Mouse (Mus musculus) midbrain, postnatal 0 days (tissue): ENCODE results near the gene Pigz. TPM values are rescaled to one million over a fixed set of nuclear protein-coding genes. Genes with fewer than 3 reads are reported as not detected.

Source experiments
- ATAC-seq: fragments of 200-750 bp; cut with Nextera tagmentation; 2 replicates; pipeline ENCODE4 v1.8.0; 2017; ENCODE audit warnings: moderate number of reproducible peaks, mild to moderate bottlenecking, moderate TSS enrichment, moderate library complexity; ENCODE audit not compliant: low FRiP score
- DNase-seq: peaks from one replicate; pipeline ENCODE4 v3.0.0-alpha.2; 2015; ENCODE audit warnings: low spot score
- H3K27ac ChIP-seq: fragments of 300-500 bp; sonication (generic); 2 replicates; pipeline ENCODE4 v1.5.1; 2014; ENCODE audit warnings: low read depth, mild to moderate bottlenecking, low read length, mixed read lengths
- H3K27me3 ChIP-seq: fragments of 300-500 bp; sonication (generic); 2 replicates; pipeline ENCODE4 v1.6.1; 2014; ENCODE audit warnings: low read length, control low read depth, mixed read lengths; ENCODE audit not compliant: insufficient read depth
- H3K36me3 ChIP-seq: fragments of 300-500 bp; sonication (generic); 2 replicates; pipeline ENCODE4 v1.6.1; 2014; ENCODE audit warnings: low read length, control low read depth, mixed read lengths; ENCODE audit not compliant: insufficient read depth
- H3K4me1 ChIP-seq: fragments of 300-500 bp; sonication (generic); 2 replicates; pipeline ENCODE4 v1.6.1; 2014; ENCODE audit warnings: mild to moderate bottlenecking, control low read depth, antibody characterized with exemption, low read length, mixed read lengths; ENCODE audit not compliant: insufficient read depth
- H3K4me2 ChIP-seq: fragments of 300-500 bp; sonication (generic); 2 replicates; pipeline ENCODE4 v1.6.1; 2014; ENCODE audit warnings: low read depth, mild to moderate bottlenecking, low read length, mixed read lengths; ENCODE audit not compliant: poor library complexity, severe bottlenecking
- H3K4me3 ChIP-seq: fragments of 300-500 bp; sonication (generic); 2 replicates; pipeline ENCODE4 v1.5.1; 2014; ENCODE audit warnings: low read depth, mild to moderate bottlenecking, low read length, moderate library complexity
- H3K9ac ChIP-seq: fragments of 300-500 bp; sonication (generic); replicated peaks from 2 replicates; pipeline ENCODE4 v1.6.1; 2014; ENCODE audit warnings: mild to moderate bottlenecking, low read length, moderate library complexity, mixed read lengths; ENCODE audit not compliant: poor library complexity, severe bottlenecking
- H3K9me3 ChIP-seq: fragments of 300-500 bp; sonication (generic); 2 replicates; pipeline ENCODE4 v1.6.1; 2016; ENCODE audit warnings: low read length, control low read depth
- CTCF ChIP-seq: IDR thresholded peaks from 2 replicates; pipeline ENCODE4 v1.5.1; 2016; ENCODE audit warnings: antibody characterized with exemption, mild to moderate bottlenecking
- WGBS: fragments of 180-500 bp; shearing (Covaris S2); extraction: QIAGEN DNeasy Blood & Tissue Kit; methylation state at CpG from one replicate; pipeline ENCODE4 v1.1.7; 2014; 5-methylcytosine and 5-hydroxymethylcytosine counted together
- polyA plus RNA-seq: library from polyadenylated mRNA; unstranded; fragments of >200 nt; fragmentation: Nextera tagmentation; extraction: Ambion mirVana; gene quantifications from 2 replicates; pipeline ENCODE4 v1.2.1, GENCODE M21; 2015
- total RNA-seq: library from RNA; depleted of rRNA; stranded (reverse); fragments of >200 nt; gene quantifications from 2 replicates; pipeline ENCODE4 v1.2.3, GENCODE M21; 2014

Gene Pigz
- total and polyA plus RNA-seq, 2 experiments from 2014 or later, result 2.1 to 2.5 TPM

GRCm38 (mm10) chr16:31898546-31899326, 34.9 kb upstream of the Pigz start:
- H3K4me3 ChIP-seq, result no peak overlapping the region
- H3K27ac ChIP-seq, result peak overlapping the region; percentile 78
- H3K9ac ChIP-seq, result no peak overlapping the region
- H3K36me3 ChIP-seq, result no peaks in the 10 kb centered on the region
- H3K9me3 ChIP-seq, result no peaks in the 10 kb centered on the region
- peaks cover 17% of the 10 kb centered on the region for H3K4me1 ChIP-seq
- 66% methylated on average over 18 of the region's 18 CpGs for WGBS
- ATAC-seq (peak; percentile 68), DNase-seq (peak; percentile 87)
- no peaks in the 10 kb centered on the region for H3K27me3 ChIP-seq
- TF ChIP-seq CTCF, result no peak
- no peak overlapping the region; the same call in 1 of the 2 replicates for H3K4me2 ChIP-seq

GRCm38 (mm10) chr16:31901886-31902285, 31.8 kb upstream of the Pigz start:
- TF ChIP-seq CTCF, result no peak

GRCm38 (mm10) chr16:31903239-31903638, 30.4 kb upstream of the Pigz start:
- Histone ChIP-seq H3K9me3 (no peaks in the 10 kb centered on the region), H3K4me3 (no peak overlapping the region), H3K4me2 (no peak overlapping the region), H3K27me3 (no peaks in the 10 kb centered on the region), H3K36me3 (no peaks in the 10 kb centered on the region), H3K9ac (no peak overlapping the region), H3K4me1 (peaks cover 6% of the 10 kb centered on the region; the same call in 1 of the 2 replicates), H3K27ac (no peak overlapping the region)
- no peak for ATAC-seq
- 87% methylated on average over 8 of the region's 8 CpGs for WGBS
- TF ChIP-seq CTCF, result no peak
- DNase-seq, result no peak

More at GRCm38 (mm10) chr16:31901886-31902285, 31.8 kb upstream of the Pigz start:
- no peak overlapping the region for H3K4me3 ChIP-seq
- DNase-seq (no peak), ATAC-seq (no peak)
- no peak overlapping the region for H3K4me2 ChIP-seq
- no peak overlapping the region for H3K9ac ChIP-seq
- H3K4me1 ChIP-seq, result peaks cover 13% of the 10 kb centered on the region
- no peaks in the 10 kb centered on the region for H3K27me3 ChIP-seq
- no peaks in the 10 kb centered on the region for H3K36me3 ChIP-seq
- H3K27ac ChIP-seq, result no peak overlapping the region
- WGBS, result 92% methylated on average over 1 of the region's 1 CpGs
- H3K9me3 ChIP-seq, result no peaks in the 10 kb centered on the region

- 75% methylated on average over 4 of the region's 4 CpGs for WGBS
Measured at GRCm38 (mm10) chr16:31905331-31905730, 28.3 kb upstream of the Pigz start.

GRCm38 (mm10) chr16:31905891-31906825, 27.5 kb upstream of the Pigz start:
- Histone ChIP-seq H3K4me2 (no peak overlapping the region), H3K4me1 (no peaks in the 10 kb centered on the region), H3K27me3 (no peaks in the 10 kb centered on the region), H3K9me3 (no peaks in the 10 kb centered on the region), H3K4me3 (no peak overlapping the region), H3K9ac (no peak overlapping the region), H3K36me3 (no peaks in the 10 kb centered on the region), H3K27ac (peak overlapping the region; percentile 51)
- 32% methylated on average over 20 of the region's 20 CpGs for WGBS
- TF ChIP-seq CTCF, result no peak
- 0 out of 2 replicates have a peak, but pooled peaks have one; percentile 41 for ATAC-seq
- no peak for DNase-seq

More at GRCm38 (mm10) chr16:31905331-31905730, 28.3 kb upstream of the Pigz start:
- Histone ChIP-seq H3K27me3 (no peaks in the 10 kb centered on the region), H3K9me3 (no peaks in the 10 kb centered on the region), H3K27ac (no peak overlapping the region), H3K36me3 (no peaks in the 10 kb centered on the region), H3K9ac (no peak overlapping the region), H3K4me2 (no peak overlapping the region), H3K4me3 (no peak overlapping the region), H3K4me1 (no peaks in the 10 kb centered on the region)
- TF ChIP-seq CTCF, result peak; percentile 50
- DNase-seq, result no peak
- no peak for ATAC-seq
